Mouse (Mus musculus) brain, embryonic 14.5 days (tissue): ENCODE measurements around the gene Atp6v0a1.
A peak's percentile ranks its signal among the peaks of the same experiment; 100 is the strongest.

Source experiments
- CTCF ChIP-seq: fragments of 200-500 bp; IDR thresholded peaks from 2 replicates; pipeline ENCODE4 v1.5.1; 2012; ENCODE audit warnings: inconsistent platforms, mild to moderate bottlenecking, moderate library complexity, borderline replicate concordance; ENCODE audit not compliant: insufficient read depth, insufficient read length; ENCODE audit errors: extremely low read depth
- POLR2A ChIP-seq: fragments of 200-500 bp; IDR thresholded peaks from 2 replicates; pipeline ENCODE4 v1.6.1; 2012; ENCODE audit warnings: mild to moderate bottlenecking, inconsistent platforms, borderline replicate concordance; ENCODE audit not compliant: poor library complexity, insufficient read depth, insufficient read length, severe bottlenecking; ENCODE audit errors: extremely low read depth

DNA sequence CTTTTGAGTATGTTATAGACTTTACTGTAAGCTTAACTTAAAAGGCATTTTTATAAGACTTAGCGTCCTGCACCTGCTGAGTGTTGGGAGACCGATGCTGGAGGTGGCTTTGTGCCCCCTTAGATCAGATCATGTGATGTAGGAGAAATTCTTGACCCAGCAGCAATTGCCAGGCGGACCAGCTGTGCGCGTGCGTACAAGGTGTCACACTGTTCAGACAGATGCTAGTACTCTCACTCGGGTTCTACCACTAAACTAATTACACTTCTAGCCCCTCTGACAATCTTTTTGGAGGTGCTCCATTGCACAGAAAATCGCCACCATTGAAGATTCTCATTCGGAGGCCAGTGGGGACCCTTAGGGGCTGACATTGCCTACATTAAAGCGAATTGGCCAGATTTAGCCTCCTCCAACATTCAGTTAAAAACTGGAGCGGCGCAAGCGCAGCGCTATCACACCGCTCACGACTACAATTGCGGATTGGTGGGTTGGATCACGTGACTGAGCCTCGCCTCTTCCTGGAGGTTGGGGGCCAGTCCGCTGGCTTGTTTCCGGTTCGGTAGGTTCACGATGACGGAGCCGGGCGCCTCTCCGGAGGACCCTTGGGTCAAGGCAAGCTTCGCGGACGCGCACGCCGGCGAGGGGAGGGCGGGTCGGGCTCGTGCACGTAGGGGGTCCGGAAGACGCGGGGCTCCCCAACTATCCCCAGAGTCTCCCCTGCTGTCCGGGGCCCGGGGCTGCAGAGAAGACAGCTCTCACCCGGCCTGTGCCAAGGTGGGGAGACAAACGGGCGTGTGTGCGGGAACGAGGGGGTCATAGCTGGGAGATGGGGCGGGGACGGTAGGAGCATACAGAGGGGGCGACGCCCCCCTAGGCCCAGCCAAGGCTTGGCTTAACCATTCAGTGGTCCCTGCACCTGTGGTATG lies 77.8 kb downstream of the Atp6v0a1 start, which contains the start of gene Mlx:
- TF ChIP-seq CTCF (no peak), POLR2A (peak; percentile 38; the same call in 1 of the 2 replicates)
